Mouse (Mus musculus) ovary, postnatal 36 days (tissue): Measurements from ENCODE around the gene Dclre1a.

ENCODE experiments used
- DNase-seq: peaks from one replicate; pipeline ENCODE4 v3.0.0; 2022; ENCODE audit warnings: low spot score, mixed read lengths

Dclre1a gene

DNA sequence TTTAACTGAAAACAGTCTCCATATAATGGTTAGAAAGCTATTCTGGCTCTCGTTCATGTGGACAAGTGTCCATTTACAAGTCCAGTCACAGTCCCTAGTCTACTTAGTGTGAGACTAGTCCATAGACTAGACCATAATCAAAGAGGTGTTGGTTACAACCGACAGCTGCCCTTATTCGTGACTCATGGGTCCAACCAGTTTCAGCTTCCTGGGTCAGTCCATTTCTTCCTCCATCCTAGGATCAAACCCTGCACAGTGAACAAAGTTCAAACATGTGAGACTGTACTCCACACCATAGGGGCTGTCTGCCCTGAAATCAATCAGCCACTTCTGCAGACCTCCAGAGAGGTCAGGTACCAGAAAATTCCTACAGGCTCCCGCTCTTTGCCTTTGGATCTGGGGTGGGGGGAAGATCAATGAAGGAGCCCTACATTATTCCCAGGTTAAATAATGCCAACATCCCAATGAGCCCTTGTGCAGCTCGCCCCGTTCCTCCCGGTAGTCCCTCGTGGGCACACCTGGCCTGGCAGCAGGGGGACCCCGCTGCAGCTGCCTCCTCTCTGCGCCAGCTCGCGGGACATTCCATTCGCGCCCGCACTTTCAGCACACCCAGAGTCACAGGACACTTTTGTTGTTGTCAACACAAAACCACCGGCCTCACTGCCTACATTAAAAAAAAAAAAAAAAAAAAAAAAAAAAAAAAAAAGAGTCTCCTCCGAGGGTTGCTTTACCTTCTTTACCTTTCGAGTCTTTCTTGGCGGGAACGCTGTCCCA is at the start of gene Dclre1a:
Gene Dclre1a (minus strand): TSS at position 767 of the 774 bp plus-strand sequence.
- peak; percentile 76 for DNase-seq

DNA sequence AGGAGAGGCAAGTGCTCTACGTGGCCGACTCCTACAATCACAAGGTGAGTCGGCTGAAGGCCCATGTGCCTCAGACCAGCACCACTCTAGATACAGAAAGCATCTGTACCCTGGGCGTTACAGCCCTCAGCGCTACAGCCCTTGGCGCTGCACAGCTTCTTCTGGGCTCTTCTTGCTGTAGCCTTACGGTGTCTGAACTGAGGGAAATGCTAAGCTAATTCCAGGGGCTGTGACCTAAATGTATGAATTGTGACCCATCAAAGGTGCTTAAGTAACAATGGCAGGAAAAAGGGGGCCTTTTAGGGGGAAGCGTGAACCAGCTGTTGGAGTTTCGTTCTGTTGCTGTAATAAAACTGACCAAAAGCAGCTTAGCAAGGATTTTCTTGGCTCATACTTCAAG is 44.5 kb upstream of the Dclre1a start:
- no peak for DNase-seq

DNA sequence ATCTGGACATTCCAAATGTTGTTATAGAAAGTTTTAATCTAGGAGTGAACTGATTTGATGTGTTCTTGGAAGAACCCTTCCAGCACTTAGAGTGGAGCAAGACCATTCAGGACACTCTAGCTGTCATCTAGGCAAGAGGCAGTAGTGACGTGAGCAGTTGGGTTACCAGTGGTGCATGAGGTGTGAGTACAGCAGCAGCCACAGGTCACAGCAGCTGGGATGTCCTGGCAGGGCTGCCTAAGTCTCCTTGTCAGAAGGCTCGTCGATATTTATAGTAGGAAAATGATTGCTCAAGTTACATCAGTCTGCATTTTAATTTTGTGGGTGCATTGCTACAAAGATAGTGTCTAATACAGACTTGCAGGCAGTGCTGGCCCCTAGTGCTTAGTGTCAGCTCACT is 42.2 kb upstream of the Dclre1a start:
- no peak for DNase-seq

DNA sequence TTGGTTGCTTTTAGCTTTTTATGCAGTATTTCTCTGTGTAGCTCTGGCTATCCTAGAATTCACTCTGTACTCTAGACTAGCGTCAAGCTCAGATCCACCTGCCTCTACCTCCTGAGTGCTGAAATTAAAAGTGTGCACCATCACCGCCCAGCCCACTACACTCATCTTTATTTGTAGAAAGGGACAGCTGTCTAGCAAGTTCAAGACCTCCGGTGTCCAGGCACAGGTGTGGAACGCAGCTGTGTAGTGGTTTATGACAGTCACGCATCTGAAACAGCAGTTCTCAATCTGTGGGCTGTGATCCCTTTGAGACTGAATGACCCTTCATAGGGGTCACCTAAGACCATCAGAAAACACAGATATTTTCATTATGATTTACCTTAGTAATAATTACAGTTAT is 41.4 kb upstream of the Dclre1a start:
- no peak for DNase-seq

DNA sequence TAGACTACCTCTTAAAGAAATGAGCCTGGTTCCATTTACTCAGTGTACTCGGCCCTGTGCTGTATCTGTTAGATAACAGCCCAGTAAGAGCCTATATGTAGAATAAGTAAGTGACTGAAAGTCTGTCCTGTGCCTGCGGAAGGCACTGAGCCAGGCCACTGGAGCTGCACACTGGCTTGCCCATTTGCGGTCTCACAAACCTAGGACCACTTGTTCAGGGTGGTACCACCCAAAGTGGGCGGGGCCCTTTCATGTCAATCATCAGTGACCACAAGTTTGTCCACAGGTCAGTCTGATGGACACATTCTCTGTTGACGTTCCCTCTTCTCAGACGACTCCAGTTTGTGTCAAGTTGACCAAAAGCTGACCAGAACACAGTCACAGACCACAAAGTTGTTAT is 41.0 kb upstream of the Dclre1a start:
- no peak for DNase-seq

DNA sequence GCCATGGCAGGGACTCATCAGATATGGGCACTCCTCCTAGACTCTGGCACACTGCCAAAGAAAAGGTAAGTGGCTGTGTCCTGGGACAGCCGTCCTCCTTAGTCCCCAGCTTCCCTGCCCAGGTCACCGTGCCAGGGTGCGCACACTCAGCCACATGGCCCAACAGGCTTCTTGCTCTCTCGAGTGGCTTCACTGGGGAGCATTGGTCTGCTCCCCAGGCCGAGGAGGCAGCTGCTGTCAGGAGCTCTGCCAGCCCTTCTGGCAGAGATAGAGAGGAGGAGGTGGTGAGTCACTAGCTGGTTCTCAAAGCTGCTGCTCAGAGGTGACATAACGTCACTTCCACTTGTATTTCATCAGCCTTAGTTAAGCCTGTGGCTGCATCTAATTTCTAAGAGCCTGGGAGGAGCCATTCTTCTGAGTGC is 40.2 kb upstream of the Dclre1a start:
- peak; percentile 28 for DNase-seq

DNA sequence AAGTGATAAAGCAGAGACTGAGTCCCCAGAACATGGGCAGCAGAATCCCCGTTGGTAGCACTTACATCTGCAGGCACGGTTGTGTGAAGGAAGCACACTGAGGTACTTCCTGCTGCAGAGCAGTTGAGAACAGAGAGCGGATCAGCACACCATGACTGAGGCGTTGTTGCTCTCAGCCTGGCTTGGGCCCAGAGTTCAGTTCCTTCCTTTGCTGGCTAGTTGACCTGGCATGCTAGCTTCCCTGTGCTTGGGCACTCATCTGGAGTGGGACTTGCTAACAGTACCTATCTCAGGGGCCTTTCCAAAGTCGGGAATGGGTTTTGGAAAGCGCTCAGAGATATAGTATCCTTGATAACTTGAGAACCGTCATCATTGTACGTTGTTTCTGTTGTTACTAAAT is 38.3 kb upstream of the Dclre1a start:
- DNase-seq = no peak

DNA sequence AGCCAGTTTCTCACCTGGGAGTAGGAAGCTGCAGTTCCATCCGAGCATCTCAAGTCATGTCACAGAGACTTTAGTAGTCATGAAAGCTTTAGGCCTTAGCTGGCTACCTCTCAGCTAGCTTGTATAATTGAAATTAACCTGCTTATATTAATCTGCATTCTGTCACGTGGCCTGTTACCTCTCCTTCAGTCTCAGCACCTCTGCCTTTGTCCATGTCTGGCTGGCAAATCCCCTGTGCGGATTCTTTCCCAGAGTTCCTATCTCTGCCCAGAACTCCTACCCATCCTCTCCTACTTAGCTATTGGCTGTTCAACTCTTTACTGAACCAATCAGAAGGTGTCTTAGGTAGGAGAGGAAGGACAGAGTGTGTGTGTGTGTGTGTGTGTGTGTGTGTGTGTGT is 36.3 kb upstream of the Dclre1a start:
- no peak for DNase-seq

DNA sequence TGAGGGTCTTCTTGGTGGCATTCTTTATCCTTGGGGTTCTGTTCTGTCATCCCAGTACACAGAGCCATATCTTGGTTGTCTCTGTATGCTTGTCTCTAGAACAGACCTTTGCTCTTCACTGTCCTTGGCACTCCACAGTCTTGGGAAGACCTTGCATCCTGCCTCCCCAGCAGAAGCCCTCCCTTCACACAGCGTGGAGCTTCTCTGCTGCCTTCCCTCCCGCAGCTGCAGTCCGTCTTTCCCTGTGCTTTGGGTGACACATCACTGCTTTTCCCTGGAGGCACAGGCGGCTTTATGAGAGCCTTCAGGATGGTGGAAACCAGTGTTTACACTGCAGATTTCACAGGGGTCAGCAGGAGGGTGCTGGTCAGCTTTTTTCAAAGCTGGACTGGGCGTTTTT is 35.8 kb upstream of the Dclre1a start:
- DNase-seq = no peak

DNA sequence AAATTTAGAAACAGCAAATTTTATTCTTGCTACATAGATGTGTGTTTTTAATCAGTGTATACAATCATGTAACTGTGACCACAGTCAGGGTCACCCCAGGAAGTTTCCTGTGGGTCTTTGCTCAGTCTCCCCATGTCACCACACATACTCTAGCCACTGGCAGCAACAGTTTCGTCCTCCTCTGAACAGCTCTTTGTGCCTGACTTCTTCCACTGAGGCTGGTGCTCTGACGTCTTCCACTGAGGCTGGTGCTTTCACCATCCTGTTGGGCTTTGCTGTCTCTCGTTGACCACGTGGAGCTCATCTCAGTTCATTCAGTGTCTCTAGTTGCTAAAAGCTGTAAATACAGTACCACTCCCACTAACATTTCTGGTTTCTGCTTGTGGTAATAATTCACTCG is 34.0 kb upstream of the Dclre1a start:
- DNase-seq = no peak

DNA sequence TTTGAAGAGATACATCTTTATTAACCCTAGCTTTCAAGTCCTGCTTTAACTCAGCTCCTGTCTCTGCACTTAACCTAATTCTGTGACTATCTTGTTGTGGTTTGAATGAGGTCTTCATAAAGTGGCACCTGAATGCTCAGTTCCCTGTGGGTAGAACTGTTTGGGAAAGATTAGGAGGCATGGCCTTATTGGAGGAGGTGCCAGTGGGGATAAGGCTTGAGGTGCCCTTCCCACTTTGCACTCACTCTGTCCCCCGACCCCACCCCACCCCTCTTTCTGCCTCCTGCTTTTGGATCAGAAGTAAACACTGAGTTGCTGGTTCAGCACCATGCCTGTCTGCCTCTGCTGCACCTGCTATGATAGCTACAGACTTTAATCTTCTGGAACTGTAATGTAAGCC is 29.8 kb upstream of the Dclre1a start:
- DNase-seq = no peak

DNA sequence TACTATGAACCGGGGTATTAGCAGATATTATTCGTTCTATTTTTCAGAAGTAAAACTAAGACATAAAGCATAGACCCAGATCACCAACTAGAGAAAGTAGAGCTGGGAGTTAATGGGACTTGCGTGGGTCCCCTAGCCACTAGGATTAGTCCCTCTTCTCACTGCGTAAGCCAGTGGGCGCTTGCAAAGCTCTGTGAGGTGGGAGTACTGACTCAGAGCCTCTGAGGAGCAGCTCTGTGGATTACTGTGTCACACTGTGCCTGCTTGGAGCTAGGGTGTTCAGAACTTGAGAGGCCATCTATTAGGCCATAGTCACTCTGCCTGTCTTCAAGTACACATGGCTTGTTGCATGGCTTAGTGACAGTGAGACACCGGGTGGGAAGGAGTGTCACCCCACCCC is 25.2 kb upstream of the Dclre1a start:
- DNase-seq = no peak

DNA sequence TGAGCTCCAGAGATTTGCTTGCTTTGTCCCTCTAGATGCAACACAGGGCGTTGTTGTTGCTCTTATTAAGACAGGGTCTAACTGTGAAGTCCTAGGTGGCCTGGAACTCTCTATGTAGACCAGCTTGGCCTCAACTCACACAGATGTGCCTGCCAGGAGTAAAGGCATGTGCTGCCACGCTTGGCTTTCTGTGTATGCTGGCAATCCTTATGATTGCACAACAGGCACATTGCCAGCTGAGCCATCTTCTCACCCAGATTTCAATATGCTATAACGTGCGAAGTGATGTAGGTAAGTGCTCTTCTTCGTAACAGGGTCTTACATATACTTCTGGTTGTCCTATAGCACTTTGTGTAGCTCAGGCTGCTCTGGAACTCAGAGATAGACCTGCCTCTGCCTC is 23.9 kb upstream of the Dclre1a start:
- DNase-seq = no peak

DNA sequence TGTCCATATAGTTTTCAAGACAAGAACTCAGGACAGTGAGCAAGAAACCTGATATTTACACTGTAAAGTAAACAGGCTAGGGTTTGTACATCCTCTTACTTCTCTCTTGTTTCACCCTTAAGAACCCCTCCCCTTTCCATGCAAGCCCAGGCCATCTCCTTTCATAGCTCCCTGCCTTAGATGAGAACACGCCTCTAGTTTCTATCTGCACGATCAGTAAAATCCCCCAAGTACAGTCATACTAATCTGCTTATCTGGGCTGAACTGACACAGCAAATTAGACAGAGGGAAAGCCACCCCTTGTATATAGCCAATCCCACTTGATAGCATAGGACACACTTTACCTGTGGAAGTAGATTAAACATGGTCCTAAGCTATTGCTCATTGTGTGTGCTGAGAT is 23.2 kb upstream of the Dclre1a start:
- DNase-seq = no peak

DNA sequence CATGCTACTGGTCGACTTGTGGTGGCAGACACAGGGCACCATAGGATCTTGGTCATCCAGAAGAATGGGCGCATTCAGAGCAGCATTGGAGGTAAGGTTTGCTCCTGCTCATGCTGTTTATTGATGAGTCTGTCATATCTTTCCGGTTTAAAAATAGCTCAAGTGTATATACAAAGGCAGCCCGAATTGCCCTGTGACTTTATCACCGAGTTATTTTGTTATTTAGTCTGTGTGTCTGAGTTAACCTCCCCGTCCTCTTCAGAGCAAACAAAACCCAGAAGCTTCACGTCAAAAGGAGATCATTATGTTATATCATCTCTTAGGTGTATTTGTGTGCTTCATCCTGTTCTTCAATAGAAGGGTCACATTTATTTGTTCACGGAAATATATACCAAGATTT is 22.8 kb upstream of the Dclre1a start:
- no peak for DNase-seq

DNA sequence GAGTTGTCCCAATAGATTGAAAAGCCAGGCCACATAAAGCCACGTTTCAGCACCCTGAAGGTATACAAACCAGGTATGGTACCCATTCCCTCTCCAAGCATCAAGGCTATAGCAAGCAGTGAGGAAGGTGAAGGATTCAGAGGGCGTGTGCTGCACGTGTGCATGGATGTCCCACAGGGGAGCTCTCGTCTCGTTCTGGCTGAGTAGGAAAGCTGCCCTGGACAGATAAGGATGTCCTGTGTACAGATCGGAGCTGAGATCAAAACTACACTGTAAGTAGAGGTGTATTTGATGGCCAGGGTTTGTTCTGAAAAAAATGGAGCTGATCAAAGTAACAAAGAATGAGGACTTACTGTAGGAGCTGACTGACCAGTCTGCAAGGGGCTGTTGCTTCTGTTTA is 18.9 kb upstream of the Dclre1a start:
- no peak for DNase-seq

DNA sequence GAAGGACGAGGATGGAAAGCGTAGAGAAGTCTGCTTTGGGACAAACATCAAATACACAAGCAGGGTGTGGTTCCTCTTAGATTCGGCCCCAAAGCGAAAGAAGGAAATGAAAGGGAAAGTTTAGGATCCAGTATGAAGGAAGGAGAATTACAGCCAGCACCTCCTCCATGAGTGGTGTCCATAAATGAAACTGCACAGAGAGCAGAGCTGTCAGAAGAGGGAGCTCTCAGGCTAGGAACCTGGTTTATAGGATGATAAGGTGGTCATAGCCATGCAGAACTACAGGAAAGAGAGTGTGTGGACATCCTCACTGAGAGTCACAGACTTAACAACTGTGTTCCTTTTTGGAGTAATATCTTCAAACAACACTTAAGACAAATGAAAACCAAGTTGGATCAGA is 18.0 kb upstream of the Dclre1a start:
- no peak for DNase-seq

DNA sequence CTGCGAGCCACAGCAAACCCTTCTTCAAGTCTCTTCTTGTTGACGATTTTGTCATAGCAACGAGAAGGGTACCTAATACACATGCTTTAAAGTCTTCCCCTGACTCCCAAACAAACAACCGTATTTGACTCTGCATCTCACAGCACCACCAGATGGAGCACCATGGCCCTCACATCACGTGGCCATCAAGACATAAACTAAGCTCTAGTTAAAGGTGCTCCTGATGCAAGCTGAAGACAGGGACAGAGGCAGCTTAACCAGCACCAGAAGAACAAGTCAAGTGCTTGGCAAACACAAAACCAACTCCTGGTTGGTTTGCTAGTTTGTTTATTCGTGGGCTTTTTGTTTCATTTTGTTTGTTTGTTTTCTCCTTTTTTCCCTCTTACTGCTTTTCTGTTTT is 17.3 kb upstream of the Dclre1a start:
- DNase-seq = no peak

DNA sequence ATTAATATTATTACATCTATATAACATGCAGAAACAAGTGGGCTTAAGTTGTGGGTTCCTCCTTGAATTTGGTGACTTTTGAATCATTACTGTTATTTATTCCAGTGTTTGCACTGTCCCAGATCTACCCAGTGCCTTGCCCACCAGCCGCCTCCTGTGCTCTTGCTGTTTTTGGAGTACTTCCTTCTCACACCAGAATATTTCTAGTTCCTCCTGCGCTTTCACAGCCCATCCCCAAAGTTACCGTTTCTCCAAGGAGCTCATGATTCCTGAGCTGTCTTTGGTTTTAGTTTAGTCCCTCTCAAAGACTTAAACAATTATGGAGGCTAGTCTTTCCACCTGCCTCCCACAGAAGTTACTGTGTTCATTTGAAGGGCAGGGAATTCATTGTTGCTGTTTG is 15.4 kb upstream of the Dclre1a start:
- no peak for DNase-seq

DNA sequence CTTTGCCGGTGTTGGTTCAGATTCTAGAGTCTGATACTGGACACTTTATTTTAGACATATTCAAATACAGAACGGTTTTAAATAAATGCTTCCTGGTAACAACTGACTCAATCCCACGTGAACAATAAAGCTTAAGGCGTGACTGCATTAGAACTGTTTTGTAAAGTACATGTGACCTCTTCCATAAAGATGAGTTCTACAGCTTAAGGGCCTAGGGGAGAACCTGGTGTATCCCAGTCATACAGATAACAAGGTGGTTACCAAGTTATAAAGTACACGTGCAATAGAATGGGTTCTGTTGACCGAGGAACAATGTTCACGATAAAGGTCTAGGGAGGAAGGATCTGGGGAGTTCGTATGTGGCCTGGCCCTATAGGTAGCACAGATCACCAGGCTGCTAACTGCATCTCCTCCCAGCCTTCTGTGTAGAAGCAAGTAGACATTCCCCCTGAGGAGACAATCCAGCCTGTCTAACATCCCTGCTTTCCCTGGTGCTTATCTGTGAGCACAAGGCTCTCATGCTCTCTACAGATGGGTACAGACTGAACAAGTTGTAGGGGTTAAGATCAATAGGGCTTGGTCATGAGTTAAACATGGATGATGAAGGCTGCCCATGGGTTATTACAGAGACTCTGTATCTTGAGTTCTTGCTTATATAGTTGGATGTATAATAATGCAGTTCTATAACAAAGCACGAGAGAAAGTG is 14.6 kb upstream of the Dclre1a start:
- DNase-seq = no peak

DNA sequence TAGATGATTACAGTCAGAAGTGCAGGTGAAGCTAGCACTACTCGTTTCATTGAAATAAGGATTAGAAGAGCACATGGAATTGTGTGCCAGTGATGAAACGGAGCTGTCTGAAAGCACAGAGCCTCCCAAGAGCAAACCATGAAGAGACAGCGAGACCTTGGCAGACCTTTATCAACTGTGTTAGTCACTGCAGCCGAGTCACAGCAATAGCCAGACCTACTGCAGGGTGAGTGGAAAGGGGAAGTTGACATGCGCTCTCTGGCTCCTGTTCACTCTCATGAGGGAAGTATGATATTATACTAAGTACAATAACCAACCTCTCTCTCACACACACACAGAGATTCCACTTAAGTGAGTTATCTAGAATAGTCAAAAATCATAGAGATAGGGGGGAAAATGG is 8.0 kb upstream of the Dclre1a start:
- no peak for DNase-seq

DNA sequence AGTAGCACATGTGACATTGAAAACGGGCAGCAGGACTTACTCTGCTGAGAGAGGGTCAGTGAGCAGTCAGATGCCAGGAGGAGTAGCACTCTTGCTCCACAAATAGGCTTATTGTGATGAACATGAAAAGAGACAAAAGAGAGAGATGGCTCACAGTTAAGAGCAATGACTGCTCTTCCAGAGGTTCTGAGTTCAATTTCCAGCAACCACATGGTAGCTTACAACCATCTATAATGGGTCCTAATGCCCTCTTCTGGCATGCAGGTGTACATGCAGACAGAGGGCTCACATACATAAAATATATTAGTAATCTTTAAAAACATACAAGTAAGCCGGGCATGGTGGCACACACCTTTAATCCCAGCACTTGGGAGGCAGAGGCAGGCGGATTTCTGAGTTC is 5.2 kb upstream of the Dclre1a start:
- DNase-seq = no peak

DNA sequence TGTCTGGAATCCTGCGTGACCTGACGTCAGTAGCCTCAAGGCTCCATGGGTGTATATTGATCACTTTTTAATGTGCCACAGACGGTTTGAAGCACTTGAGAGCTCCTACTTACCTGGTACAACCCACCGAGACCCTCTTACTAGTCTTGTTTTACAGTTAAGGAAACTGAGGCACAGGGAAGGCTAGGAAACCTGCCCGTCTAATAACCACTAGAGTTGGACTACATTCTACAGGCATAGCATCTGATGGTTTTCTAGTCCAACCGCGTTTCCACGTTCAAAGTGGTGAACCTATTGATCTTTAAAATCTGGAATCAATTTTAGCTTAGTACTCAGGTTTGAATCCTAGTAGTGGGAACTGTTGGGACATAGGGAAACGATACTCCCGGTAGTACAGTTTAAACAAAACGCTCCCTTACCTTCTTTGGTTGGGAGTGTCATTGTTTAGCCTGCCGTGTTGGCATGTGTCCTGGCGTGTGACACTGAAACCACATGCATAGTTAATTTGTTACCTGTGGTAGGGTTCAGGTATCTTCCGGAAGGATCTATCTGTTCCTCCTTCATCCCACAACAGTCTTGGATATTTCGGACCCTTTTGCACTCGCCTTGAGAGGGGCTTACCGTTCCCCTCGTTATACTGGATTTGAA is 1.1 kb upstream of the Dclre1a start:
- DNase-seq = no peak
